Mouse (Mus musculus): ENCODE data around the gene Dnlz.
A peak's percentile ranks its signal among the peaks of the same experiment; 100 is the strongest.

The Dnlz gene

DNA sequence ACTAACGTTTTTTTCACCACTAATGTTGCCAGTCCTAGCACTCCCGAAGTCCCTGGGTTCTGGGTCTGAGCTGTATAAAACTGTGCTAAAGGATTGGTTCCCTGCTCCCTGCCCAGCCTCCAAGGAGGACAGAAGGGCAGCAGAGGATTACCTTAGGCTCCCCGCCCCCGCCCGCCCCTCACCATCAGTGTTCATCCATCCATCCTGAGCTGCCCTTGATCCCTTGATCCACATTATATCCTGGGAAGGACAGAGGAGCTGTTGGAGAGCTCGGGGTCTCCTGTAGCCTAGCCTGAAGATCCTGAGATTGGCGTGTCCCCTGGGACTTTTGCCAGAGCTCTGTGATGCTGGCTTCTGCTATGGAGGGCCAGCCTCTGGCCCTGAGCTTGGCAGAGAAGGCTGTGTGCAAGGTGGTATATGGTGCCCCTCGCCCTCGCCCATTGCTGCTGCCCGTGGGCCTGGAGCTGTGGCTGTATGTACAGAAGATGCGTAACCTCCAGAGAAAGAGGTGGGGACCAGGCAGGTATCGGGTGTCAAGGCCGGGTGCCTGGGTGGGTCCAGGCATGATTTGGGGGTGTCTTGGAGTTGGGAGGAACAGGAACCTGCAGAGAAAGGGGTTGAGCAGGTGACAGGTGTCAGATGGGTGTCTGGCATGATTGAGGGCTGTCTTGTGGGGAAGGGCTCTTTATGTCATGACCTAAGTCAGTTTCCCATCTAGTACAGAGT lies 32.2 kb downstream of the Dnlz start:
- DNase-seq: no peak

DNA sequence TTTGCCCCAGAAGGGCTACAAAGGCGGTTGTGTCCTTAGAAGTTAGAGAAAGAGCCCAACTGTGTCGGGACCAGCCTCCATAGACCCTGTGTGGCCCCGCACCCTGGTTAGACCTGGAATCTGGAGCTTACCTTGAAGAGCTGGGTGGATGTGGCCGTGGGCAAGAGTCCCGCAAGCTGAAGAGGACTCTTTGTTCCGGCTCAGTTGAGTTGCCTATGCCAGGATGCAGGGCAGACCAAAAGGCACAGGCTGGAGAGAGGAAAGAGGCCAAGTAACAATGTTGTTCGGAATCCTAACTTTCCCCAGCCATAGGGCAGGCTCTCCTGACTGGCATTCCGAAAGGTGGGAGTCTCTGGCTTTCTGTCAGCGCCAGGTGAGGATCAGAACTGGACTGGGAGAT lies 32.8 kb downstream of the Dnlz start:
- DNase-seq: no peak

DNA sequence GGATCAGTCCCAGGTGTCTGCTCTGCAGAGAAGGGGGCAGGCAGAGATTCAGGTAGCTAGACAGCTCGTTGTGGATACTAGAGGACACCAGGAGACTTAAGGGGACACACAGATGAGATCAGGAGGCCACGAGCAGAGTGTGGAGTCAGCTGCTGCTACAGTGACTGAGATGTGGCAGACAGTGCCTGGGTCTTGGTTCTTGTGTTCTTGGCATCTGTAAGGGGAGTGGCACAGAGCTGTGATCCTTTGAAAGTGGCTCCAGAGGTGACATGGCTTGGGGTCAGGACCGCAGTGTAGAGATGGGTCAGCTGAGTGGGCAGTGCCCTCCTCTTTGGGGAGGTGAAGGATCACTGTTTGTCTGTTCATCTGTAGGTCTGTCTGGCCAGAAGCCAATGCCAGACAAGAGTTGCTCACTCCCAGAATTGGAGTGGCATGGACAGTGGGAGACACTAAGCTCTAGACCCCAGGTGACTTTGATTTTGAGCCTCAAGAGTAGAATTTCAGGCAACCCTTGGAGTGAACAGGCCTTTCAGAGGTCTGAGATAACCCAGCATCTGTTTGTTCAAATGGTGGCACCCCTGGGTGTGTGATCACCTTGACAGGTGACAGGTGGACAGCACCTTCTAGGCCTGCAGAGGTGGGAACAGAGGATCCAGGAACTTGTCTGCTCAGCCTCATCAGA lies 33.8 kb downstream of the Dnlz start:
- DNase-seq: no peak

DNA sequence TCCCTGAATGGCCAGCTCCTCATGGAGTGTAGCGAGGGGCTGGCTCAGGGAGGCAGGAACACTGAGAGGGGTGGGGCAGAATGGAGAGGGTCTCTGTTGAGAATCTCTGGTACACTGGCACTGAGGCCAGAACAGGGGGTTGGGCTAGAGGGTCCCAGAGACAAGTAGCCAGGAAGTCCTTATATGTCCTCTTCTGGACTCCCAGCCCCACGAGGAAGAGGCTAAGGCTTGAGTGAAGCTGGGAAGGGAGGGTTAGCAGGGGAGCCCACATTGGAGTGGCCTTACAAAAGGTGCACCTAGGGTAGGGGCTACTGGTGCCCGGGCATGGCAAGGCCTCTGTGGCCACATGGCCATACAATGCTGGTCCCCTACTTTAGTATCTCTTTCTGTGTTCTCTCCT lies 34.5 kb downstream of the Dnlz start:
- no peak for DNase-seq

DNA sequence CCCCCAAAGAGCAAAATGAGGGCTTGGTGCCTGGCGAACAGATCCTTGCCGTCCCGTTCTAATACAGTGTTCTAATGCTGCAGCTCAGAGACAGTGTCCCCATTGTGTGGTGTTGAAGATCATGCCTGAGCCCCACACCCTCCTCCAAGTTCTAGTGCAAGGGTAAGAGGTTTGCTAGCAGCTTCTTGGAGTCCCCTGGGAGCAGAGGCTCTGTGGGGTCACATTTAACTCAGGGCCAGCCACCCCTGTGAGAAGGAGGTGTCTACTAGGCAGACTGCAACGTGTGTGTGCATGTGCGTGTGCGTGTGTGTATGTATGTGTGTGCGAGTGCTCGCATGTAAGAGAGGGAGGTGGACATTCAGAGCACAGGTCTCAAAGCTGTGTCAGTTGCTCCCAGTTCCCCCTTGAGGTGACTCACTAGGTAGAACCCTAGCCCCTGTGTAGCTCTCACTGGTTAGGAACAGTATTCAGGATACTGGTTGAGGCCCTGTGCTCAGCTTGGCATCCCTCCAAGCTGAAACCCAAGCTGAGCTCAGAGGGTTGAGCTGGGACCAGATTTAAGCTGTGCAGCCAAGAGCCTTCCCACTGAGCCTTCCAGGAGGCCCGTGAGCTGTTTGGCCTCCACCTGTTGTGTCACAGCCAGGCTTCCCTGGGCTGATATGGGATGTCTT lies 35.2 kb downstream of the Dnlz start:
- DNase-seq: no peak

DNA sequence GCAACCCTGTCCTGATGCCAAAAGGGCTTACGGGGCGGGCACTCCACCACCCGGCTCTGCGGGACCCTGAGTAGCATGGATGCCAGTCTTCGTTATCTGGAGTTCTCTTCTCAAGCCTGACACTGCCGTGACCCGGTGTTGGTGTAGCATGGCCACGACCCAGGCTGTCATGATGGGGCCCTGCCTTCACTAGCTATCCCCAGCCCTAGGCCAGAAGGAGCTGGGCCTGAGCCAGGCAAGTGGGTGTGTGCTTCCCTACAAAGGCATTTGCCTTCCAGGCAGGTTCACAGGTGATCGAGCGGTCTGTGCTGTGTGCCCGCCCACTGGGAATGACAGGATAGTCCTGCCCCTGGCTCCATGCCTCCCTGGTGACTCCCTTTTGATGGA lies 36.0 kb downstream of the Dnlz start:
- peak; percentile 69 for DNase-seq

DNA sequence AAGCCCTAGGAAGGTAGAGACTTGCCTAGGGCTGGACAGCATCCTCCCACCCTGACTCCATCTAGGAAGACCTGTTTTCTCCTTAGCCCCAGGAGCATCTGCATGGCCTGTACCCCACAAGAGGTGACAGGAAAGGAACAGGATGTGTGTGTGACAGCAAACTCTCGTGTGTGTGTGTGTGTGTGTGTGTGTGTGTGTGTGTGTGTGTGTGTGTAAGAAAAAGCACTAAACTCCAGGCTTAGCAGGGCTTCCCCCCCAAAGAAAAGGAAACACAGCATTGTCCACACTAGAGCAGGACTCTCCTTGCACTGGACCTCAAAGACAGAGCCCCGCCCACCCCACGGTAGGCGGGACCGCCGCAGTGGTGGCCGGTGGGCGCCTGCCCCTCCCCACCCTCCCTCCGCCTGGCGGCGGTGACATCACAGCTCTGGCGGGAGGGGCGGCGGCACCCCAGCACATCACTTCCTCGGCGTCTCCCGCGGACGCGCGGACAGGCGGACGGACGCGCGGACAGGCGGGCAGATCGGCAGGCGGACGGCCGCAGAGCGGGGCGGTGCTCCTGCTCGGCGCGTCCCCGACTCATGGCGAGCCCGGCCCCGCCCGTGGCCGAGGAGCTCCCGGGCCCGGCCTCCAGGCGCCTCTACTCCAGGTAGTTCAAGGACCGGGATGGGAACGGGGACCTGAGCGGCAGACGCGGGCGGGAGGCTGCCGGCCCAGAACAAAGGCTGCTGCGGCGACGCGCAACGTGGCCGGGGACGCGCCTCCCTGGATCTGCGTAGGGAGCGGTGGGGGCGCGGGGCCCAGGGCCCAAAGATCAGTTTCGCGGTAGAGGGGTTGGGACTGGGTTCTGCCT lies 36.6 kb downstream of the Dnlz start, which contains the start of gene Gpsm1:
Gene Gpsm1 (plus strand): TSS at position 444 of the 853 bp plus-strand sequence.
- peak; percentile 91 for DNase-seq

DNA sequence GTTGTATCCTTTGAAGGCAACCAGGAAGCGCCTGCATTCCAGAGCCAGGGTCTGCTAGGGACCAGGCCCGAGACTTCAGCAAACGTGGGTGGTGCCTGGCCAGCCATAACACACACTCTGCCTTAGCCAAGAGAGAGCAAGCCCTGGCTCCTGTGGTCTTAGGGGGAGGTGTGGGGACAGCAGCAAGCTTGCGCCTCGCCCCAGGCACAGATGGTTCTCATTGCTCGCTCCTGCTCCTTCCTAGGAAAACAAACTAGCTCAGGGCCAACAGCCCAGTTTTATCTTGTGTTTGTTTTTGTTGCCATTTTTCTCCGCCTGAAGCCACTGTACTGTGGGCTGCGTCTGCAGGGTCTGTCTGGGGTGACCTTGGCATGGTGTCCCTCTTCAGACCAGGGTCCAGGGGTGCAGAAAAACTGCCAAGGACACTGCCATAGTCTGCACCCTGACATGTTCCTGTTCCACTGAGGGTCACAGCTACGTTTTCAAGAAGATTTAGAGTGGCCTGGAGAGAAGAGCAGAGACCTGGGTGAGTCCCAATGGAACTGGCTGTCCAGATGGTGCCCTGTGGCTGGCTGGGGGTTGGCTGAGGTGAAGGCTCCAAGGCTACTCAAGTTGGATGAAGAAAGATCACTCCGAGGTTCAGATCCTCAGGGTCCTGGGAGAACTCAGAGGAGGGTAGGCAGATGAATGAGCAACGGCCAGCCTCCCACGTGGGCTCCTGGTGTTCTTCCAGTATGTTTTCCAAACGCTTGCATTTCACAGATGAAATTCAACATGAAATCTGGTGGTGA lies 37.4 kb downstream of the Dnlz start:
- peak; percentile 76 for DNase-seq

- DNase-seq: no peak
These were observed 38.5 kb downstream of the Dnlz start for GRCm38 (mm10) chr2:26313394-26313793.

- DNase-seq: no peak
These were observed 39.1 kb downstream of the Dnlz start for GRCm38 (mm10) chr2:26312812-26313211.

- no peak for DNase-seq
These were observed 40.0 kb downstream of the Dnlz start for GRCm38 (mm10) chr2:26311936-26312335.

GRCm38 (mm10) chr2:26309739-26310138 lies 42.2 kb downstream of the Dnlz start:
- peak; percentile 61 for DNase-seq

GRCm38 (mm10) chr2:26306702-26307101 lies 45.2 kb downstream of the Dnlz start:
- DNase-seq: no peak

DNA sequence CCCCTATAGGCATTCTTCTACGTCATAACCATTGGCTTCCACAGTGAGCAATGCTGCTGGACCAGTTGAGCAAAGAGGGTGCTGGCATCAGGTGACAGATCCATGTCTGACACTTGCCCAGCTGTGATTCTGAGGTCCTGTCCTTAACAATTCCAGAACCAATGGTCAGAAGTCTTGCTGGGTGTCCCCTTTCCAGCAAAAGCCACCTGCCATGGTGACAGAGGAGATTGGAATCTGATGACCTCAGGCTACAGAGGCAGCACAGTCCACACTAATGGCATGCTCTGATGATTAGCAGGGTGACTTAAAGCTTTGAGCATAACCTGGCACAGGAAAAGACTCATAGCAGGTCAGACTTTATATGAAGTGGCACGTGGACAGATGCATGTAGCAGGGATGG lies 46.4 kb downstream of the Dnlz start:
- DNase-seq: no peak

DNA sequence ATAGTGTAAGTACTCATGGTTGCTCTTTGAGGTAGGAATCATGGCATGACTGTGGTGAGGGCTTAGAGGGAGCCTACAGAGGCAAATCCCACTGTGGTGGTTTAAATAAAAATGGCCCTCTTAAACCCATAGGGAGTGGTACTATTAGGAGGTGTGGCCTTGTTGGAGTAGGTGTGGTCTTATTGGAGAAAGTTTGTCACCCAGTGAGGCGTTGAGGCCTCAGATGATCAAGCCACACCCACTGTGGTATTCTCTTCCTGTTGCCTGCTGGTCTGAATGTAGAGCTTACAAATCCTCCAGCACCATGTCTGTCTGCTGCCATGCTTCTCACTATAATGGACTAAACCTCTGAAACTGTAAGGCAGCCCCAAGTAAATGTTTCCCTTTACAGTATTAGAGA lies 47.2 kb downstream of the Dnlz start:
- DNase-seq: no peak

DNA sequence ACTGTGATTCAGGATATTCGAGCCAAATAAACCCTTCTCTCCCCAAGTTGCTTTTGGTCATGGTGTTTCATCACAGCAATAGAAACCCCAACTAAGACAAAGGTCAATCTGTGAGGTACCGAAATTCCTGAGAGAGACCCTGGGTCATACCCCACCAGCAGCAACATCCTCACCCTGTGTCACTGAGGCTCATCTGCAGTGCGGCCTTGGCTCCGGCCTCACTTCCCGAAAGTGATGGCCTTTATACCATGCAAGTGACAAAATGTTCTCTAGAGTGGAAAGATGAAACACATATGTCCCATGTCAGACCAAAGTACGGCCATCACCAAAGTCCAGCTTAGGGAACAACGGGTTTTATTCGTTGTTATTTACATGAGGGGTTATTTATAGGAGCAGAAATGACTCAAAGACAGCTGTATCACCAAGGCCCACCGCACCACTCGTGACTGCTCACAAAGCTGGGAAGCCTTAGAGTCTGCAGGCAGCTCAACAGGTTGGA lies 49.9 kb downstream of the Dnlz start:
- peak; percentile 36 for DNase-seq

- peak; percentile 93 for DNase-seq
These were observed 51.1 kb downstream of the Dnlz start for GRCm38 (mm10) chr2:26300808-26301174.

DNA sequence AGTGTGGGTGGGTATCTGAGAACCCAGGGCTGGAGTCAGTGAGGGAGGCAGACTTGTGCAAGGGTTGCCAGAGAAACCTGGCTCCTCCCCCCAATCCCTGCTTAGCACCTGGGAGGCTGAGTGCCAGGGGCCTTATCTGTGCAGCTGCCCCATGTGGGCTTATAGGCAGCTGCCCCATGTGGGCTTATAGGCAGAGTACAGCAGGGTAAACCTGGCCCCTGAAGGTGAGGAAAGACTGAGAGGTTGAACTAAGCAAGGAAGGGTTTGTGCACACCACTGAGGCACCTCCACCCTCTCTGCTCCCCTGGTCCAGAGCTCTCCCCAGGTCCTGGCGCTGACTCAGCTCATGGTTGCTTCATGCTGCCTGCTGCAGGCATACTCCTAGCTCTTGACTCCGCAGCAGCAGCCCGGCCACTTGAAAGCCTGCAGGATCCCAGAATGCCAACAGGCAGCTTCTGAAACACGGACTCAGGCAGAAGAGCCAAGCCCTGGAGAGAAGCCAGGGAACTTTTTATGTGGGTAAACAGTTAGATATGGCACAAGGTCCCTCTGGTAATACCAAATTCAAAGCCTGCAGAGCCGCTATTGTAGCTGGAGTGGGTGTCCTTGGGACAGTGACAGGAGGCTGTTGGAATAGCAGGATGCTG lies 51.6 kb downstream of the Dnlz start:
- peak; percentile 41 for DNase-seq

- no peak for DNase-seq
These were observed 52.6 kb downstream of the Dnlz start for GRCm38 (mm10) chr2:26299336-26299735.

GRCm38 (mm10) chr2:26298856-26299230 lies 53.1 kb downstream of the Dnlz start:
- DNase-seq: no peak

- DNase-seq: no peak
These were observed 53.6 kb downstream of the Dnlz start for GRCm38 (mm10) chr2:26298208-26298855.
